Mouse (Mus musculus): ENCODE data around the gene Gm10065. TPM values are rescaled to one million over a fixed set of nuclear protein-coding genes. Genes with fewer than 3 reads are reported as not detected.
A peak's percentile ranks its signal among the peaks of the same experiment; 100 is the strongest.

Gene Gm10065
- polyA plus RNA-seq, 1 experiment, result not detected

GRCm38 (mm10) chr13:21441207-21441572 is 38.1 kb downstream of the Gm10065 start:
- H3K27me3 ChIP-seq (ENCODE audit: control insufficient read depth), result no peaks in the 10 kb centered on the region

GRCm38 (mm10) chr13:21440503-21441206 is 38.6 kb downstream of the Gm10065 start, which contains the start of gene Pgbd1:
Pgbd1 (minus strand) TSS chr13:21441058.
- H3K27me3 ChIP-seq (ENCODE audit: control insufficient read depth), result no peaks in the 10 kb centered on the region
- H3K4me3 ChIP-seq (replicated peaks), result peak within 1 kb of the TSS; percentile 81
- TF ChIP-seq TAL1 (IDR thresholded peaks at IDR 0.05; ENCODE audit: low read length) (no peak), GATA1 (IDR thresholded peaks at IDR 0.05; ENCODE audit: low read length) (no peak)
- no peaks in the 10 kb centered on the region for H3K9me3 ChIP-seq (ENCODE audit: control insufficient read depth, low read length)
- H3K4me1 ChIP-seq (ENCODE audit: control insufficient read depth), result peaks cover 27% of the 10 kb centered on the region
- peaks cover 27% of the 10 kb centered on the region for H3K36me3 ChIP-seq (ENCODE audit: control insufficient read depth)

More at GRCm38 (mm10) chr13:21441207-21441572, 38.1 kb downstream of the Gm10065 start:
- H3K36me3 ChIP-seq (ENCODE audit: control insufficient read depth), result peaks cover 31% of the 10 kb centered on the region
- TF ChIP-seq GATA1 (IDR thresholded peaks at IDR 0.05; ENCODE audit: low read length), result no peak
- TF ChIP-seq TAL1 (IDR thresholded peaks at IDR 0.05; ENCODE audit: low read length), result no peak
- H3K4me1 ChIP-seq (ENCODE audit: control insufficient read depth), result peaks cover 27% of the 10 kb centered on the region
- H3K4me3 ChIP-seq (replicated peaks), result peak overlapping the region; percentile 81
- no peaks in the 10 kb centered on the region for H3K9me3 ChIP-seq (ENCODE audit: control insufficient read depth, low read length)

- H3K36me3 ChIP-seq (ENCODE audit: control insufficient read depth), result peaks cover 14% of the 10 kb centered on the region
- TF ChIP-seq TAL1 (IDR thresholded peaks at IDR 0.05; ENCODE audit: low read length) (no peak), GATA1 (IDR thresholded peaks at IDR 0.05; ENCODE audit: low read length) (no peak)
- H3K27me3 ChIP-seq (ENCODE audit: control insufficient read depth), result no peaks in the 10 kb centered on the region
- H3K4me3 ChIP-seq (replicated peaks), result no peak overlapping the region
- peaks cover 14% of the 10 kb centered on the region for H3K4me1 ChIP-seq (ENCODE audit: control insufficient read depth)
- no peaks in the 10 kb centered on the region for H3K9me3 ChIP-seq (ENCODE audit: control insufficient read depth, low read length)
Observed at GRCm38 (mm10) chr13:21435476-21435875, 43.8 kb downstream of the Gm10065 start.

Other genes with a start within 250 kb of the Gm10065 start
- gene Gpx5, start 186.7 kb downstream of the Gm10065 start, polyA plus RNA-seq (2012), result not detected in 2 replicates
- not detected in 2 replicates for gene Gpx6, start 167.3 kb downstream of the Gm10065 start, polyA plus RNA-seq (2012)
- not detected in 2 replicates for gene Olfr1367, start 132.5 kb downstream of the Gm10065 start, polyA plus RNA-seq (2012)
- 0.04 and 0.09 TPM in 2 replicates for gene Zscan12, start 116.6 kb downstream of the Gm10065 start, polyA plus RNA-seq (2012)
- gene Zkscan3, start 76.7 kb downstream of the Gm10065 start, polyA plus RNA-seq (2012), result 0.69 and 0.93 TPM in 2 replicates
- gene Pgbd1, start 38.4 kb downstream of the Gm10065 start, polyA plus RNA-seq (2012), result 0.04 and 0.05 TPM in 2 replicates
- 0.08 and 0.09 TPM in 2 replicates for gene Zscan26, start 25.7 kb downstream of the Gm10065 start, polyA plus RNA-seq (2012)
- 0.37 and 0.41 TPM in 2 replicates for gene Nkapl, start 10.9 kb downstream of the Gm10065 start, polyA plus RNA-seq (2012)
- 0.01 TPM in 1 of 2 replicates, not detected in the other for gene Zkscan4, start 534 bp downstream of the Gm10065 start, polyA plus RNA-seq (2012)
- 0.05 and 0.06 TPM in 2 replicates for gene AK157302, start 15.8 kb upstream of the Gm10065 start, polyA plus RNA-seq (2012)
- gene Gm11273, start 22.0 kb upstream of the Gm10065 start, polyA plus RNA-seq (2012), result 3.7 and 5.8 TPM in 2 replicates
- gene Zkscan8, start 51.7 kb upstream of the Gm10065 start, polyA plus RNA-seq (2012), result 0.01 and 0.14 TPM in 2 replicates
- gene Olfr1366, start 63.4 kb upstream of the Gm10065 start, polyA plus RNA-seq (2012), result not detected in 2 replicates
- not detected in 2 replicates for gene Olfr1535, start 80.5 kb upstream of the Gm10065 start, polyA plus RNA-seq (2012)
- gene Olfr1364, start 102.3 kb upstream of the Gm10065 start, polyA plus RNA-seq (2012), result not detected in 2 replicates
- gene Olfr1362, start 134.6 kb upstream of the Gm10065 start, polyA plus RNA-seq (2012), result not detected in 2 replicates
- 0.04 TPM in 1 of 2 replicates, not detected in the other for gene Olfr11, start 163.1 kb upstream of the Gm10065 start, polyA plus RNA-seq (2012)
- gene Olfr1361, start 183.9 kb upstream of the Gm10065 start, polyA plus RNA-seq (2012), result not detected in 2 replicates
- not detected in 2 replicates for gene Olfr1360, start 198.0 kb upstream of the Gm10065 start, polyA plus RNA-seq (2012)
- gene Olfr1359, start 218.7 kb upstream of the Gm10065 start, polyA plus RNA-seq (2012), result not detected in 2 replicates
- gene Hist1h2bl, start 236.7 kb upstream of the Gm10065 start, polyA plus RNA-seq (2012), result 2.0 and 7.9 TPM in 2 replicates
- 28.0 and 37.9 TPM in 2 replicates for gene Hist1h2ai, start 237.0 kb upstream of the Gm10065 start, polyA plus RNA-seq (2012)
- gene Hist1h3h, start 238.2 kb upstream of the Gm10065 start, polyA plus RNA-seq (2012), result 27.8 and 67.4 TPM in 2 replicates
- 1.8 and 3.9 TPM in 2 replicates for gene Hist1h2bm, start 242.6 kb upstream of the Gm10065 start, polyA plus RNA-seq (2012)